Mouse (Mus musculus): Measurements from ENCODE around the gene Slc17a9.
A peak's percentile ranks its signal among the peaks of the same experiment; 100 is the strongest.

GRCm38 (mm10) chr2:180779226-180780104, 54.4 kb downstream of the Slc17a9 start:
- TF ChIP-seq CTCF (IDR thresholded peaks at IDR 0.05; ENCODE audit: low read depth, low read length) (peak; percentile 98), POLR2A (IDR thresholded peaks at IDR 0.05; ENCODE audit: insufficient read depth, low read length) (no peak), EP300 (IDR thresholded peaks at IDR 0.05; ENCODE audit: insufficient read depth, low read depth, low read length) (peak; percentile 38; the same call in 1 of the 2 replicates)

Measured in ES-Bruce4 (cell line).